Mouse (Mus musculus) cortical plate, adult 2 months (tissue): Measurements from ENCODE around the gene Dazap1.

Source experiments
- CTCF ChIP-seq: fragments of 200-500 bp; IDR thresholded peaks from 2 replicates; pipeline ENCODE4 v1.5.1; 2011; ENCODE audit warnings: mild to moderate bottlenecking, control low read depth, low read length; ENCODE audit not compliant: insufficient read depth; ENCODE audit errors: extremely low read depth
- POLR2A ChIP-seq: fragments of 200-500 bp; IDR thresholded peaks from 2 replicates; pipeline ENCODE4 v1.6.1; 2011; ENCODE audit warnings: mild to moderate bottlenecking, low read length, control low read depth; ENCODE audit not compliant: insufficient read depth; ENCODE audit errors: extremely low read depth

DNA sequence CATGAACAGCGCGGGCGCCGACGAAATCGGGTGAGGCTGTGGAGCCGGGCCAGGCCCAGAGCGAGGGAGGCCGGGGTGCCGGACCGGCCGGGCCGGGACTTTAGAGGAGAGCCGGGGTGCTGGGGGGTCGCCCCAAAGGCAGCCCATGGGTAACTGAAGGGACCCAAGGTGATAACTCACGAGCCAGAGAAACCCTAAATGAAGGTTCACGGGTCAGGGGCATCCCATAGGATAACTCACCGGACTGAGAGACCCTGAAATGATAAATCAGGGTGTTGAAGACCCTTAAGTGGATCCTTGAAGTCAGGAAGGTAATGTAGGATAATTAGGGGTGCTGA lies 3.8 kb downstream of the Dazap1 start:
- TF ChIP-seq POLR2A (no peak), CTCF (no peak)
